Mouse (Mus musculus) lung, postnatal 0 days (tissue): ENCODE measurements around the gene Copb1.
A peak's percentile ranks its signal among the peaks of the same experiment; 100 is the strongest.

ENCODE experiments used
- CTCF ChIP-seq: IDR thresholded peaks from 2 replicates; pipeline ENCODE4 v1.5.1; 2016; ENCODE audit warnings: antibody characterized with exemption, mild to moderate bottlenecking
- EP300 ChIP-seq: IDR thresholded peaks from 2 replicates; pipeline ENCODE4 v1.6.1; 2016; ENCODE audit warnings: antibody characterized with exemption, mild to moderate bottlenecking, control low read depth

- TF ChIP-seq EP300: peak; percentile 77; the same call in 1 of the 2 replicates
- TF ChIP-seq CTCF: no peak
These were observed 73.1 kb downstream of the Copb1 start for GRCm38 (mm10) chr7:114181391-114181790.
